Mouse (Mus musculus) heart, embryonic 15.5 days (tissue): ENCODE results near the gene Ddi2. TPM values are rescaled to one million over a fixed set of nuclear protein-coding genes. Genes with fewer than 3 reads are reported as not detected.

Experiments used
- ATAC-seq: fragments of 200-750 bp; cut with Nextera tagmentation; replicated peaks from 2 replicates; pipeline ENCODE4 v1.8.0; 2017; ENCODE audit warnings: low read depth, moderate TSS enrichment; ENCODE audit not compliant: insufficient number of reproducible peaks, insufficient read depth, low FRiP score
- H3K27ac ChIP-seq: fragments of 300-500 bp; sonication (generic); 2 replicates; pipeline ENCODE4 v1.5.1; 2015; ENCODE audit warnings: mild to moderate bottlenecking, inconsistent platforms
- H3K27me3 ChIP-seq: fragments of 300-500 bp; sonication (generic); 2 replicates; pipeline ENCODE4 v1.6.1; 2015; ENCODE audit warnings: inconsistent platforms
- H3K36me3 ChIP-seq: fragments of 300-500 bp; sonication (generic); 2 replicates; pipeline ENCODE4 v1.6.1; 2015; ENCODE audit warnings: mild to moderate bottlenecking, inconsistent platforms
- H3K4me1 ChIP-seq: fragments of 300-500 bp; sonication (generic); replicated peaks from 2 replicates; pipeline ENCODE4 v1.6.1; 2015; ENCODE audit warnings: inconsistent platforms
- H3K4me2 ChIP-seq: fragments of 300-500 bp; sonication (generic); 2 replicates; pipeline ENCODE4 v1.6.1; 2015; ENCODE audit warnings: inconsistent platforms, mild to moderate bottlenecking, moderate library complexity
- H3K4me3 ChIP-seq: fragments of 300-500 bp; sonication (generic); 2 replicates; pipeline ENCODE4 v1.5.1; 2015; ENCODE audit warnings: mild to moderate bottlenecking, inconsistent platforms
- H3K9ac ChIP-seq: fragments of 300-500 bp; sonication (generic); 2 replicates; pipeline ENCODE4 v1.6.1; 2015; ENCODE audit warnings: mild to moderate bottlenecking, inconsistent platforms
- H3K9me3 ChIP-seq: fragments of 300-500 bp; sonication (generic); replicated peaks from 2 replicates; pipeline ENCODE4 v1.6.1; 2016; ENCODE audit warnings: inconsistent platforms
- WGBS: fragments of 180-500 bp; shearing (Covaris S2); methylation state at CpG from one replicate; pipeline ENCODE4 v1.1.7; 2015; ENCODE audit warnings: mixed read lengths; 5-methylcytosine and 5-hydroxymethylcytosine counted together
- polyA plus RNA-seq: library from polyadenylated mRNA; unstranded; fragments of >200 nt; fragmentation: Nextera tagmentation; extraction: Ambion mirVana; gene quantifications from 2 replicates; pipeline ENCODE4 v1.2.1, GENCODE M21; 2015

Gene Ddi2
- polyA plus RNA-seq, 1 experiment from 2014 or later, result 13.6 TPM

DNA sequence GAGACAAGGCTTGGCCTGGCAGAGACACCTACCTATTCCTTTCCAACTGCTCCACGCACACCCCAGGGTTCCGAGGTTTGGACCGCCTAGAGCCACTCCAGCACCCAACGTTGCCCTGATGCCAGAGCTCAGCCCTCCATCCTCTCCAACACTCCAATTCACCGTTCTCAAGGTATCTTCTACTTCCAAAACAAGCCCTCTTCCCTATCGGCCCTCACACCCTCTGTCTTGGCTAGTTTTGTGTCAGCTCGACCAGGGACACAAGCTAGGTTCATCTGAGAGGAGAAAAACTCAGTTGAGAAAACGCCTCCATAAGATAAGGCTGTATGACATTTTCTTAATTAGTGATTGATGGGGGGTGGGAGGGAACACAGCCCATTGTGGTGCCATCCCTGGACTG lies 58.4 kb downstream of the Ddi2 start, which contains the start of gene Plekhm2:
Plekhm2 (minus strand) TSS at position 101 of the 400 bp plus-strand sequence.
- 48% methylated on average over 8 of the region's 8 CpGs for WGBS
- ATAC-seq, result no peak

GRCm38 (mm10) chr4:141664011-141664745 lies 59.0 kb downstream of the Ddi2 start:
- peak; percentile 90 for ATAC-seq

More for the DNA sequence above, 58.4 kb downstream of the Ddi2 start, which contains the start of gene Plekhm2:
- Histone ChIP-seq H3K36me3 (peaks cover 17% of the 10 kb centered on the region), H3K27ac (peak within 1 kb of the TSS; percentile 81), H3K9me3 (no peaks in the 10 kb centered on the region), H3K27me3 (no peaks in the 10 kb centered on the region), H3K4me1 (peaks cover 22% of the 10 kb centered on the region), H3K9ac (peak within 1 kb of the TSS; percentile 92), H3K4me3 (peak within 1 kb of the TSS; percentile 62), H3K4me2 (peak within 1 kb of the TSS; percentile 85)

GRCm38 (mm10) chr4:141663122-141663931 lies 59.9 kb downstream of the Ddi2 start:
- Histone ChIP-seq H3K36me3 (peaks cover 20% of the 10 kb centered on the region), H3K27ac (peak overlapping the region; percentile 81), H3K4me1 (peaks cover 30% of the 10 kb centered on the region), H3K9me3 (no peaks in the 10 kb centered on the region), H3K4me2 (peak overlapping the region; percentile 85), H3K27me3 (no peaks in the 10 kb centered on the region), H3K4me3 (peak overlapping the region; percentile 62), H3K9ac (peak overlapping the region; percentile 92)
- ATAC-seq, result peak; percentile 38
- WGBS, result 3% methylated on average over 45 of the region's 47 CpGs

More at GRCm38 (mm10) chr4:141664011-141664745, 59.0 kb downstream of the Ddi2 start:
- peaks cover 23% of the 10 kb centered on the region for H3K4me1 ChIP-seq
- H3K4me3 ChIP-seq, result peak overlapping the region; percentile 62
- H3K27ac ChIP-seq, result peak overlapping the region; percentile 81
- 1% methylated on average over 55 of the region's 60 CpGs for WGBS
- H3K4me2 ChIP-seq, result peak overlapping the region; percentile 85
- H3K9ac ChIP-seq, result peak overlapping the region; percentile 92
- H3K27me3 ChIP-seq, result no peaks in the 10 kb centered on the region
- H3K36me3 ChIP-seq, result peaks cover 20% of the 10 kb centered on the region
- no peaks in the 10 kb centered on the region for H3K9me3 ChIP-seq

GRCm38 (mm10) chr4:141660884-141661283 lies 62.3 kb downstream of the Ddi2 start:
- Histone ChIP-seq H3K9me3 (no peaks in the 10 kb centered on the region), H3K4me2 (no peak overlapping the region), H3K9ac (no peak overlapping the region), H3K4me1 (peaks cover 46% of the 10 kb centered on the region), H3K27me3 (no peaks in the 10 kb centered on the region), H3K36me3 (peaks cover 28% of the 10 kb centered on the region), H3K4me3 (no peak overlapping the region), H3K27ac (no peak overlapping the region)
- WGBS, result 89% methylated on average over 11 of the region's 11 CpGs
- ATAC-seq, result no peak

DNA sequence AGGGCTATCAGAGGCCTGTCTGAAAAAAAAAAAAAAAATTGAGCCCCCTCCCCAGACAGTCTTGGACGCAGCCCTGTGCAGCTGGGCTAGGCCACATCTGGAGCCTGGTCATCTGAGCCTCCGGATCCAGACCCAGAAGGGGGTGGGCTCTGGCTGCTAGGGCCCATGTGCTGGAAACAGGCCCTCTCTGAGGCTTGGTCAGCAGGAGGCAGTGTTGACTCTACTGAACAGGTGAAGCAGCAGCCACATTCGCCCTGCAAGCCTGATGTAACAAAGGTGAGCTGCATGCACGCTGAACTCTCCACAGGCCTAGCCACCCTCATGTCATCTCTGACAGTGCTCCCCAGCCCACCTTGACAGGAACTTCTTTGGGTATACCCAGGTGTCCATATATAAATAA lies 63.5 kb downstream of the Ddi2 start:
- 70% methylated on average over 4 of the region's 4 CpGs for WGBS
- H3K4me3 ChIP-seq, result no peak overlapping the region
- no peak overlapping the region for H3K9ac ChIP-seq
- H3K27ac ChIP-seq, result no peak overlapping the region
- ATAC-seq, result no peak
- H3K27me3 ChIP-seq, result no peaks in the 10 kb centered on the region
- H3K4me2 ChIP-seq, result no peak overlapping the region
- H3K9me3 ChIP-seq, result no peaks in the 10 kb centered on the region
- H3K36me3 ChIP-seq, result peaks cover 28% of the 10 kb centered on the region
- H3K4me1 ChIP-seq, result peaks cover 44% of the 10 kb centered on the region

- 87% methylated on average over 6 of the region's 6 CpGs for WGBS
- Histone ChIP-seq H3K9me3 (no peaks in the 10 kb centered on the region), H3K4me3 (no peak overlapping the region), H3K27me3 (no peaks in the 10 kb centered on the region), H3K36me3 (peaks cover 29% of the 10 kb centered on the region), H3K27ac (no peak overlapping the region), H3K9ac (no peak overlapping the region), H3K4me1 (peaks cover 46% of the 10 kb centered on the region), H3K4me2 (no peak overlapping the region)
- ATAC-seq, result no peak
These were observed 64.3 kb downstream of the Ddi2 start for GRCm38 (mm10) chr4:141658846-141659484.

- Histone ChIP-seq H3K9me3 (no peaks in the 10 kb centered on the region), H3K27me3 (no peaks in the 10 kb centered on the region), H3K4me3 (no peak overlapping the region), H3K27ac (0 out of 2 replicates have a peak overlapping the region, but pooled peaks have one; percentile 9), H3K36me3 (peaks cover 32% of the 10 kb centered on the region), H3K9ac (no peak overlapping the region), H3K4me2 (no peak overlapping the region), H3K4me1 (peaks cover 42% of the 10 kb centered on the region)
- 72% methylated on average over 8 of the region's 8 CpGs for WGBS
- ATAC-seq, result no peak
These were observed 66.3 kb downstream of the Ddi2 start for GRCm38 (mm10) chr4:141656932-141657331.

GRCm38 (mm10) chr4:141655908-141656608 lies 67.2 kb downstream of the Ddi2 start:
- no peak for ATAC-seq
- Histone ChIP-seq H3K9me3 (no peaks in the 10 kb centered on the region), H3K4me3 (no peak overlapping the region), H3K4me1 (peaks cover 41% of the 10 kb centered on the region), H3K27ac (peak overlapping the region; percentile 57), H3K4me2 (no peak overlapping the region), H3K36me3 (peaks cover 27% of the 10 kb centered on the region), H3K9ac (no peak overlapping the region), H3K27me3 (no peaks in the 10 kb centered on the region)
- WGBS, result 64% methylated on average over 12 of the region's 12 CpGs

DNA sequence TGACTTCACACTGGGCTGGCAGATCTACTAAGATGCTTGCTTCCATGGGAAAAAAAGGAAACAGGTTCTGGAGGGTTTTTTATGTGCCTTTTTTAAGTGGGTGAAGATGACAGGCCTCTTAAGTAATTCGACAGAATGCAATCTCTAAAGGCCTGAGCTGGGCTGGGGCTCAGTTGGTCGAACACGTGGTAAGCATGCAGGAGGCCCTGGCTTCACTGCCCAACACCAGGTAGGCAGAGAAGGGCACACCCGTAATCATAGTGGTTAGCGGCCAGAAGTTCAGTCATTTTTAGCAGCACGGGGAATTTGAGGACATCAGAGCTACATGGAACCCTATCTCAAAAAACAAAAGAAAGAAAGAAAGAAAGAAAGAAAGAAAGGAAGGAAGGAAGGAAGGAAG lies 68.7 kb downstream of the Ddi2 start:
- peaks cover 12% of the 10 kb centered on the region; the same call in 1 of the 2 replicates for H3K36me3 ChIP-seq
- 71% methylated on average over 6 of the region's 6 CpGs for WGBS
- no peak overlapping the region for H3K4me3 ChIP-seq
- no peaks in the 10 kb centered on the region for H3K27me3 ChIP-seq
- ATAC-seq, result no peak
- H3K4me2 ChIP-seq, result no peak overlapping the region
- H3K4me1 ChIP-seq, result peaks cover 40% of the 10 kb centered on the region
- H3K9ac ChIP-seq, result no peak overlapping the region
- H3K27ac ChIP-seq, result no peak overlapping the region
- no peaks in the 10 kb centered on the region for H3K9me3 ChIP-seq

DNA sequence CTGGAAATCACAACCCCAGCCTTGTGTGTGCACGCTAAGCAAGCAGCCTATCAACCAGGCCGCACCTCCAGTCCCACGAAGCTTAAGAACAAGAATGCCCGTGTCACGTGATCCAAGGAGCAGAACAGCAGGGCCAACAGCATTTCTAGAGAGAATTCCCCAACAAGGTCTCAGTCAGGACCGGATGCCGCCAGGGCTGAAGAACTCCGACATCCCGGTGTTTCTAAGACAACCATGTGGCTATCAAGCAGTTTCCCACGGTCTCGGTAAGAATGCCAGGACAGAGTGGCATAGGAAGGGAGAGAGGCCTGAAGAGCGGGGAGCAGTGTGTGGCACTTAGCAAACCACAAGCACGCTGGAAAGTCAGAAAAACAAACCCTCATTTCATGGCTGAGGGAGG lies 69.4 kb downstream of the Ddi2 start:
- Histone ChIP-seq H3K4me2 (no peak overlapping the region), H3K4me1 (peaks cover 46% of the 10 kb centered on the region), H3K36me3 (peaks cover 13% of the 10 kb centered on the region; the same call in 1 of the 2 replicates), H3K27ac (no peak overlapping the region), H3K9ac (no peak overlapping the region), H3K4me3 (no peak overlapping the region), H3K27me3 (no peaks in the 10 kb centered on the region), H3K9me3 (no peaks in the 10 kb centered on the region)
- no peak for ATAC-seq
- 86% methylated on average over 13 of the region's 13 CpGs for WGBS
